Mouse (Mus musculus) central nervous system, embryonic 14 days (tissue): ENCODE measurements around the gene U2surp. TPM values are rescaled to one million over a fixed set of nuclear protein-coding genes. Genes with fewer than 3 reads are reported as not detected.

Experiments
- polyA plus RNA-seq: library from polyadenylated mRNA; depleted of rRNA; stranded (reverse); fragments of >200 nt; gene quantifications from 2 replicates; pipeline ENCODE4 v1.2.3, GENCODE M21; 2012; rRNA removed

U2surp gene
- polyA plus RNA-seq = 40.0 and 41.6 TPM in 2 replicates

DNA sequence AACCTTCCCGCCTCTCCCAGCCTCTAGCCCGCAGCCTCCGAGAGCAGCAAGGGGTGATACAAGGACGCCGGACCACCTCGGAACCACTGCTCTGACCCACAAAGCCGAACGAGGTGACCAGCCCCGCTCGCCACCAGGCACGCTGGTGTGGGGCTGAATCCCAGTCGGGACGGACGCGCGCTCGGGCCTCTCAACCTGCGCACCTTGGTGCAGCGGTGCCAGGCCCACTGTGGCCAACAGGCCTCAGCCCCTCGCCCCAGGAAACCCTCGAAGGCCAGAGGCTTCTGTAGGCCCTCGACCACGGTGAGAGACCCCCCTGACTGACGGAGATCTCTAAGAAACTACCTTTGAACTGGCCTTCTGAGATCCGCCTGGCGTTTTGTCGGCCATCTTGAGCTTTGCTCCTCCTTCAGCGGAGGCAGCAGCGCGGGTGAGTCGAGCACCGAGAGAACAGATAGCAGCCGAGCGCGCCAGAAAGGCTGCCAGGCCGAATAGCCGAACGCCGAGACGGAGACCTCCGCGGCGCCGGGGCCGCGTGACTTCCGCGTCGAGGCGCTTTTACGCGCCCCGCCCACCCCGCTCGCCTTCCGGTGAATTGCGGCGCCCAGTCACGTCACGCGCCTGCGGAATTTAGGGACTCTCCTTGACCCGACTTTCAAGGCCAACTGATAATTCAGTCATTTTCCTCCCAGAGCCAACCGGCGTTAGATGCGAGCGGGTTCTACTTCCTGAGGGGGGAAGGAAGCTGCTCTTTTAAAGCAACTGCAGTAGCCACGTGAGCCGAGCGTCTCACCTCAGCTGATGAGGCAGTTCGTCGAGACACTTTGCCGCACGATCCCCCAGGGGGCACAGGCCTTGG lies at the start of gene U2surp:
Gene U2surp, minus strand, starts transcription at position 525 of the 859 bp plus-strand sequence.

DNA sequence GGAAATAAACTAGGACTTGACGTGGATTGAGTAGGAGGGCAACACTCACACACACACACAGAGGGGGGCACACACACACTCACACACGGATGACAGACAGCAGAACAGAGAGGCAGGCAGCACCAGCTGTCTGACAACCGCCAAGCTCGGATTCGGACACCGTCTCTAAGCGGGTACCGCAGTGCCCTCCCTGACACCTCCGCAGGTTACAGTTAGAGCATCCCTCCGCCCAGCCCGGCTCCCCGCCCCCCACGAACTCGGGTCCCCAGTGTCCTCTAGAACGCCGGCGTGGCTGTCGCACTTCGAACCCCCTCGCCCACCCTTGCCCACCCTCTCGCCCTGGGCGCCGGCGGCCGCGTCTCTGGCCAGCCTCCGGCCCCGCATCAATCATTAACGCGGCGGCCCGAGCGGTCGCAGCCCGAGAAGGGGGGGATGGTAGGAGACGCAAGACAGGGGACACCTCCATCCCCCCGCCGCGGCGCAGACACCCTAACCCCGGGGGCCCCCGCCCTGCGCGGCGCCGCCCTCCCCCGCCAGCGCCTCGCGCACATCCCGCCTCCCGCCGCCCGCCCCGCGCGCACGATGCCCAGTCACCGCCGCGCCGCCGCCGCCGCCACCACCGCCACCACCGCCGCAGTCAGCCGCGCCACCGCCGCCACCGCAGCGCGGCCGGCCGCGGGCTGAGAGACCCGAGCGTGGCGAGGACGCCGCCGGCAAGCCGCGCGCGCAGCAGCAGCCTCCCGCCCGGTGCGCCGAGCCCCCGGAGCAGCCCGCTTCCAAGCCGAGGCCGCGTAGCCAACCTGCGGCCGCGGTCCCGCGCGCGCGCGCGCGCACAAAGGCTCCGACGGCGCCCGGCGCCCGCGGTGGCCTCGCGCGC lies 47.5 kb upstream of the U2surp start, which contains the start of gene Paqr9:
Gene Paqr9, plus strand, starts transcription at position 599 of the 877 bp plus-strand sequence.

Other genes with a start within 250 kb of the U2surp start
- gene Chst2, start 105.3 kb downstream of the U2surp start, polyA plus RNA-seq = 7.2 and 9.4 TPM in 2 replicates
- 4.9 and 5.4 TPM in 2 replicates for gene Paqr9, start 47.7 kb upstream of the U2surp start, polyA plus RNA-seq
- gene Pcolce2, start 125.6 kb upstream of the U2surp start, polyA plus RNA-seq = 0.49 and 1.4 TPM in 2 replicates
- 6.8 and 7.3 TPM in 2 replicates for gene Trpc1, start 238.4 kb upstream of the U2surp start, polyA plus RNA-seq